Mouse (Mus musculus): ENCODE measurements around the gene Arid1b.
"Not testable (repeated sequence)": the region's sequence is repeated elsewhere in the genome, so short reads cannot be mapped to it uniquely, and the experiment has no call there.

The Arid1b gene

GRCm38 (mm10) chr17:5057944-5058720 lies 64.0 kb downstream of the Arid1b start:
- peak; percentile 55 for DNase-seq (ENCODE audit: low spot score)

DNA sequence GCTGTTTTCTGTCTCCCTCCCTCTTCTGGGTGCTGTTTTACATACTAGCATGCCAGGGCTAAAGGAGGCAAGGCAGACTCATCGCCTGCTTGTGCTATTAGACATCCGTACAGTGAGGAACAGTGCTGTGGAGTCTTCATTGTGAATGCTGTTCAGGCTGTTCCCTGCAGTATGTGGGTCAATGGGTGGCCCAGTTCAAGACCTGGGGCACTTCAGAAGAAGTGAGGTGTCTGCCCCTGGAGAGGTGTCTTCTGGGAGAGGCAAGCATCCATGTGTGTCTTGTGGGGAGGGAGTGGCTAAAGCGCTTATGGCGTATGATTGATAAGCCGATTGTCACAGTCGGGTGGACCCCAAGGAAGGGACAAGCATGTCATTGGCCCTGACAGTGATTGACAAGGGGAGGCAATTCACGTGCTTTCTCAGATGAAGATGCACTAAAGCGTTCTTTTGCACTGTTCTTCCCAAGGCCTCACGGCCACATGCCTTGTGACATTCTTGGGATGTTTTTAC lies 65.0 kb downstream of the Arid1b start:
- no peak for DNase-seq (ENCODE audit: low spot score)

GRCm38 (mm10) chr17:5060515-5061084 lies 66.5 kb downstream of the Arid1b start:
- no peak for DNase-seq (ENCODE audit: low spot score)

- DNase-seq (ENCODE audit: low spot score) = no peak
Observed at GRCm38 (mm10) chr17:5061183-5061582, 67.1 kb downstream of the Arid1b start.

DNA sequence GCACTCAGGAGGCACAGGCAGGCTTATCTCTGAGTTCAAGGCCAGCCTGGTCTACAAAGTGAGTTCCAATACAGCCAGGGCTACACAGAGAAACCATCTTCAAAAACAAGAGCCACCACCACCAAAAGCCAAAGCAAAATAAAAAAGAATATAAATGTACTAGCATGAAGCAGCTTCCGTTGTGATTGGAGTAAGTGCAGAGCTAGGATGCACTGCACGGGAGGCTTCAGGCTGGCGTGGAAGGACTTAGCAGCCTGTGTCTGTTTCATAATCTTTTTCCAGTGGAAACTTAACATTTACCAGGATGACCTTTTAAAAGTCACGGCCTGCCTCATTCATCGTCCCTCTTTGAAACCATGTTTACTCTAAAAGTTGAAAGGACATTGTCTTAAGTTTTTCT lies 67.5 kb downstream of the Arid1b start:
- no peak for DNase-seq (ENCODE audit: low spot score)

DNA sequence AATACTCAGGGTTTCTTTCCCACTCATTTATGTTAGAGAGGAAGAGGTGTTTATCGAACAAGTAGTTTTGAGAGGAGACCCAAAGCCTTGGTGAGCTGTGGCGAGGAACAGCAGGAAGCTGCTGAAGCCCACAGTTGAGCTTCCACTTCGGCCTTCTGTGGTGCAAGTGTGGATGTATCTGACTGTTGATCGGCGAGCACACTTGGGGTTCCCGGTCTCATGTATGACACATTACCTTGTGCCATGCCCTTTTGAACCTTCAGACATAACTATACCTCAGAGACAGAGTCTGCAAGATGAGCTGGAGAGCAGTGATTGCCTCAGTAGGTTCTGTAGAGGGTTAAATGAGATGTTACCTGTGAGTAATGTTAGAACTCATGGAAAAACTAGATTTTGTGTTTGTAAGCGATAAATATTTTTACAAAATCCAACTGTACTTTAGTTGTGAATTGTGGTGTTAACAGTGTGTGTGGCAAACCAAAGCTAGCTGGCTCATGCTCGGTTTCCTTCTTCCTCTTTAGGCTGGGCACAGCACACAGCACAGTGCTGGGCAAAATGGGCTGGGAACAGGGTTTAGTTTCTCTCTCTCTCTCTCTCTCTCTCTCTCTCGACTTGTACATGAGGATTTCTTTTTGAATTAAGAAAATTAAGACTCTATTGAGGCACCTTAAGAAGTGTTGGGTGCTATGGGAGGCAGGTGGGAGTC lies 69.5 kb downstream of the Arid1b start:
- no peak for DNase-seq (ENCODE audit: low spot score)

GRCm38 (mm10) chr17:5064777-5065176 lies 70.6 kb downstream of the Arid1b start:
- DNase-seq (ENCODE audit: low spot score) = no peak

GRCm38 (mm10) chr17:5065270-5065669 lies 71.1 kb downstream of the Arid1b start:
- DNase-seq (ENCODE audit: low spot score) = no peak

- DNase-seq (ENCODE audit: low spot score) = no peak
Observed at GRCm38 (mm10) chr17:5066835-5067234, 72.7 kb downstream of the Arid1b start.

- DNase-seq (ENCODE audit: low spot score) = no peak
Observed at GRCm38 (mm10) chr17:5067264-5067663, 73.1 kb downstream of the Arid1b start.

GRCm38 (mm10) chr17:5070399-5070798 lies 76.3 kb downstream of the Arid1b start:
- no peak for DNase-seq (ENCODE audit: low spot score)

DNA sequence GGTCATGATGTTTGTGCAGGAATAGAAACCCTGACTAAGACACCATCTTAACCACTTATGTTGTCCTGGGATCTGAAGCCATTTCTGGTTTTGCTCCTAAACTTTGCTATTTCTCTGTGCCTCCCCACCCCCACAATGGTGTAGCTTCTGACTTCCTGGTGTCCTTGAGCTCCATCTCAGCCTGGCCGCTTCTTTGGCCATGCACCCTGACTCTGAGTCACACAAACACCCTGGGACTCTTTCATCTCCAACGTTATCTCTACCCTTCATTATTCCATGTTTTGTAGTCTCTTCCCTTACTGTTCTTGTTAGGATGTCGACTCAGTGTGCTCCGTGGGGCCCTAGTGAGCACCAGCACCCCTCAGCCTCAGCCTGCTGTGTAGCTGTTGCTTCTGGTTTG lies 78.4 kb downstream of the Arid1b start:
- DNase-seq (ENCODE audit: low spot score) = no peak

- no peak for DNase-seq (ENCODE audit: low spot score)
Observed at GRCm38 (mm10) chr17:5074752-5075506, 80.8 kb downstream of the Arid1b start.

DNA sequence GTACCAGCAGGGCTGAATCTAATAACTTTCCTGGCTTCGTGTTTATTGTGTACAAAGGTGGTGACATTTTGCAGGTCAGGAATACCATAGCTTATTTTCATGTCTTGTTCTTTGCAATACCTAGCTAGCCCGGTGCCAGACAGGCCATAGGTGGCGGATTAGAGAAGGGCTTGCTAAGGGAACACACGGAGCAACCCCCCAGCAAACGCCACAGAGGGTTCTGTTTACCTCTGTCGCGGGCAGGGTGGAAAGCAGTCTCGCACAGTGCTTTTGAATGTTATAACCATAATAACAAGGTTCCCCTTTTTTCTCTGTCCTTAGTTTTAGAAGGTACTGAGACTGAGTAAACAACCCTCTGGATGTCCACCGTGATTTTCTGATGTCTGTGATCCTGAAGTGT lies 83.9 kb downstream of the Arid1b start:
- DNase-seq (ENCODE audit: low spot score) = no peak

- DNase-seq (ENCODE audit: low spot score) = no peak
Observed at GRCm38 (mm10) chr17:5078576-5078975, 84.4 kb downstream of the Arid1b start.

- DNase-seq (ENCODE audit: low spot score) = no peak
Observed at GRCm38 (mm10) chr17:5080884-5081419, 86.8 kb downstream of the Arid1b start.

GRCm38 (mm10) chr17:5082274-5082673 lies 88.1 kb downstream of the Arid1b start:
- DNase-seq (ENCODE audit: low spot score) = no peak

DNA sequence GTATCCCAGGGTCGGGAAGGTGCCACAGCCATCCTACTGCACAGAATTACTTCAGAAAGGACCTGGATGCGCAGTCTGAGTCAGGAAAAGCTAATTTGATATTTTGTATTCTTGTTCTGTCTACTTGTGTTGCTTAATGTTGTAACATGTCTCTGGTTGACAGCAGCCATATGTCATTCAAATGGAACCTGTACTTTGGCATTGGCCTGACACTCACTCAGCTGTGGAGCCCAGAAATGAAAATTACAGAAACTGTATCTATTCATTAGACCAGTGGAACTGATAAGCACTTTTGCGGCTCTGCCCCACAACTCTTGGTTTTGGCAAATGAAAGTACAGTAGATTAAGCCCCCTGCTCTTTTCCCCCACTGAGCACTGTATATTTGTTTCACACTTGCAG lies 89.4 kb downstream of the Arid1b start:
- DNase-seq (ENCODE audit: low spot score) = no peak

GRCm38 (mm10) chr17:5084139-5084538 lies 90.0 kb downstream of the Arid1b start:
- no peak for DNase-seq (ENCODE audit: low spot score)

DNA sequence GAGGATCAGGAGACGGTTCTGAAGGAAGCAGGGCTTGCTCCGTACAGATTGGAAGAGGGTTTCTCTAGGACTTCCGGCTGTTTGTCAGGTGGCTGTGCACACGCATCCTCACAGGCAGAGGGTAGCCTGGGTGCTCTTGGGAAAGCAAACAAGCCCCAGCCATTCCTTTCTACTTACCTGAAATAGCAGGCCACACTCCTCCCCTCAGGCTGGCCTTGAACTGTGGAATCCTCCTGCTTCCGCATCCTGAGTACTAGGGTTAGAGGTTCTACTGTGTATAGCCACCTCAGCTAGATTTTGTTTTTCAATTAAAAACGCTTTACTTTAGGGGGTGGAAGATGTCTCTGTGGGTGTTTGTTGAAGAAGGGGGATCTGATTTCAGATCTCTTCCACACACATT lies 90.9 kb downstream of the Arid1b start:
- DNase-seq (ENCODE audit: low spot score) = no peak

DNA sequence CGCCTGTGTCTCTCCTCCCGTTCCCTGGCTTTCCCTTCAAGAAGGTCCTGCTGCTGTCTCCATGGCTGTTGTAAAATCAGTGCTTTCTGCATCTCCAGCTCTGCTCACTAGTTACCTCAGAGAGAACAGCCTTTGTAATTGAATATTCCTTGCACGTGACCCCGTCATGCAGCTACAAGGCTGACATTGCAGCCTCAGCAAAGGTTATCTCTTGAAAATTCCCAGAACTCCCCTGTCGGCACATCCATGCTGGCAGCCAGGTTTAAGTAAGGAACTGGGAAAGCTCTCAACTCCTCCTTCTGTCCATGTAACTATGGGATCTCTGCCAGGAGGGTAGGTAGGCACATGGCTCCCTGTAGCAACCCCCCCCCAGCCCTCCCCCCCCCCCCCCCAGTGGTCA lies 91.8 kb downstream of the Arid1b start:
- no peak for DNase-seq (ENCODE audit: low spot score)

GRCm38 (mm10) chr17:5088241-5088640 lies 94.1 kb downstream of the Arid1b start:
- DNase-seq (ENCODE audit: low spot score) = not testable (repeated sequence)

Measured in ovary, postnatal 36 days (tissue).